Mouse (Mus musculus) CH12.LX (cell line): Measurements from ENCODE around the gene Ski.

Source experiments
- BHLHE40 ChIP-seq: IDR thresholded peaks from 2 replicates; pipeline ENCODE4 v1.6.1; 2011; ENCODE audit warnings: mild to moderate bottlenecking, low read depth, low read length, improper control_type of control experiment
- CTCF ChIP-seq, 2 experiments: IDR thresholded peaks in 1 of 2; conservative IDR thresholded peaks in 1 of 2; 2 replicates each; pipeline ENCODE4 v1.5.1; 2011 to 2012; ENCODE audit warnings: low read depth in 2 of 2, low read length in 2 of 2, improper control_type of control experiment in 1 of 2, inconsistent platforms in 1 of 2, mild to moderate bottlenecking in 1 of 2, moderate library complexity in 1 of 2
- ETS1 ChIP-seq: conservative IDR thresholded peaks from 2 replicates; pipeline ENCODE4 v1.6.1; 2012; ENCODE audit warnings: low read depth, mild to moderate bottlenecking, inconsistent platforms, low read length, improper control_type of control experiment, moderate library complexity
- MAFK ChIP-seq: IDR thresholded peaks from 2 replicates; pipeline ENCODE4 v1.6.1; 2011; ENCODE audit warnings: low read length, improper control_type of control experiment; ENCODE audit not compliant: insufficient replicate concordance
- MEF2A ChIP-seq: IDR thresholded peaks from 2 replicates; pipeline ENCODE4 v1.6.1; 2014; ENCODE audit warnings: low read depth, mild to moderate bottlenecking, inconsistent platforms, low read length, improper control_type of control experiment, borderline replicate concordance
- MXI1 ChIP-seq: IDR thresholded peaks from 2 replicates; pipeline ENCODE4 v1.6.1; 2011; ENCODE audit warnings: mild to moderate bottlenecking, low read depth, low read length, improper control_type of control experiment
- NELFE ChIP-seq: IDR thresholded peaks from 2 replicates; pipeline ENCODE4 v1.6.1; 2011; ENCODE audit warnings: low read depth, low read length, improper control_type of control experiment
- PAX5 ChIP-seq: IDR thresholded peaks from 2 replicates; pipeline ENCODE4 v1.6.1; 2012; ENCODE audit warnings: low read length, inconsistent platforms, mixed read lengths
- POLR2A ChIP-seq: IDR thresholded peaks from 2 replicates; pipeline ENCODE4 v1.6.1; 2011; ENCODE audit warnings: low read depth, mild to moderate bottlenecking, improper control_type of control experiment, low read length
- POLR2AphosphoS2 ChIP-seq: IDR thresholded peaks from 2 replicates; pipeline ENCODE4 v1.6.1; 2011; ENCODE audit warnings: low read depth, low read length, improper control_type of control experiment
- RAD21 ChIP-seq: IDR thresholded peaks from 2 replicates; pipeline ENCODE4 v1.6.1; 2011; ENCODE audit warnings: low read depth, mild to moderate bottlenecking, low read length, improper control_type of control experiment, moderate library complexity
- ZKSCAN1 ChIP-seq: IDR thresholded peaks from 2 replicates; pipeline ENCODE4 v1.6.1; 2012; ENCODE audit warnings: low read depth, inconsistent platforms, low read length, improper control_type of control experiment, borderline replicate concordance
- ZMIZ1 ChIP-seq: IDR thresholded peaks from 2 replicates; pipeline ENCODE4 v1.6.1; 2012; ENCODE audit warnings: low read depth, mild to moderate bottlenecking, inconsistent platforms, low read length, improper control_type of control experiment
- ZNF384 ChIP-seq: IDR thresholded peaks from 2 replicates; pipeline ENCODE4 v1.6.1; 2012; ENCODE audit warnings: low read depth, low read length, improper control_type of control experiment, inconsistent platforms

DNA sequence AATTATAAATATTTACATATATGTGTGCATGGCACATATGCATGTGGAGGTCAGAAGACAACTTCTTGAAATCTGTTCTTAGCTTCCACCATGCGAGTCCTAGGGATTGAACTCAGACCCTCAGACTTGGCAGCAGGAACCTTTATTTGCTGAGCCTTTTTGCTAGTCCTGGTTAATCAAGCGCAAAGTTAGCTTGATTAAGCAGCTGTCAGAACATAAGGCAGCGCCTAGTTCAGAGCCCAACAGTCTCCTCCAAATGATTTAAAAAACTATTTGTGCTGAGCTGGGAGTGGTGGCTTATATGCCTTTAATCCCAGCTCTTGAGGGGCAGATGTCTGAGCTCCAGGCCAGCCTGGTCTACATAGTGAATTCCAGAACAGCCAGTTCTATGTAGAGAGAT is 28.8 kb upstream of the Ski start:
- TF ChIP-seq ZKSCAN1 (no peak), ZMIZ1 (no peak), MXI1 (no peak), POLR2AphosphoS2 (no peak), ZNF384 (no peak), MAFK (no peak), CTCF (conservative IDR thresholded peaks at IDR 0.05 in 1 of 2, IDR thresholded peaks at IDR 0.05 in 1 of 2; ENCODE audit: low read depth in 2 of 2, low read length in 2 of 2) (no peak), ETS1 (no peak), POLR2A (no peak), MEF2A (no peak), RAD21 (no peak), PAX5 (no peak), NELFE (no peak), BHLHE40 (no peak)
